Mouse (Mus musculus): ENCODE results near the gene Cdca5.
A peak's percentile ranks its signal among the peaks of the same experiment; 100 is the strongest.

Cdca5 gene

GRCm38 (mm10) chr19:6140678-6141393 lies 56.1 kb downstream of the Cdca5 start, which contains the start of gene Batf2:
Batf2 (plus strand) TSS chr19:6140983.
- peak; percentile 98 for DNase-seq (ENCODE audit: low read depth, low spot score)

GRCm38 (mm10) chr19:6141394-6141749 lies 56.6 kb downstream of the Cdca5 start, which contains the start of gene Arl2:
Arl2 (minus strand) TSS chr19:6141548.
- peak; percentile 98 for DNase-seq (ENCODE audit: low read depth, low spot score)

Data from 3T3-L1 (cell line).